Mouse (Mus musculus) stomach, postnatal 0 days (tissue): ENCODE measurements at regions not wholly inside any gene's neighbourhood (a gene's known extent, or its start where the extent isn't known, plus 50 kb on each side); places are given as distances from the start of the nearest gene placed in this dataset.

Source experiments
- ATAC-seq: fragments of 200-750 bp; cut with Nextera tagmentation; 2 replicates; pipeline ENCODE4 v1.8.0; 2017; ENCODE audit not compliant: low FRiP score, low TSS enrichment
- DNase-seq: peaks from one replicate; pipeline ENCODE4 v3.0.0-alpha.2; 2016; ENCODE audit warnings: low spot score
- H3K27ac ChIP-seq: fragments of 300-500 bp; sonication (generic); replicated peaks from 2 replicates; pipeline ENCODE4 v1.5.1; 2014; ENCODE audit warnings: mild to moderate bottlenecking, control low read depth
- H3K27me3 ChIP-seq: fragments of 300-500 bp; sonication (generic); 2 replicates; pipeline ENCODE4 v1.6.1; 2014; ENCODE audit warnings: low read length; ENCODE audit not compliant: control insufficient read depth, insufficient read depth
- H3K36me3 ChIP-seq: fragments of 300-500 bp; sonication (generic); 2 replicates; pipeline ENCODE4 v1.6.1; 2014; ENCODE audit warnings: low read length, mixed read lengths; ENCODE audit not compliant: control insufficient read depth, insufficient read depth
- H3K4me1 ChIP-seq: fragments of 300-500 bp; sonication (generic); replicated peaks from 2 replicates; pipeline ENCODE4 v1.6.1; 2014; ENCODE audit warnings: antibody characterized with exemption; ENCODE audit not compliant: control insufficient read depth, insufficient read depth
- H3K4me2 ChIP-seq: fragments of 300-500 bp; sonication (generic); replicated peaks from 2 replicates; pipeline ENCODE4 v1.6.1; 2014; ENCODE audit warnings: low read depth, mild to moderate bottlenecking, control low read depth, moderate library complexity
- H3K4me3 ChIP-seq: fragments of 300-500 bp; sonication (generic); 2 replicates; pipeline ENCODE4 v1.5.1; 2014; ENCODE audit warnings: low read depth, low read length, control low read depth
- H3K9ac ChIP-seq: fragments of 300-500 bp; sonication (generic); 2 replicates; pipeline ENCODE4 v1.6.1; 2014; ENCODE audit warnings: mild to moderate bottlenecking, low read length, control low read depth, mixed read lengths
- H3K9me3 ChIP-seq: fragments of 300-500 bp; sonication (generic); 2 replicates; pipeline ENCODE4 v1.6.1; 2016; ENCODE audit warnings: low read length; ENCODE audit not compliant: control insufficient read depth
- CTCF ChIP-seq: IDR thresholded peaks from 2 replicates; pipeline ENCODE4 v1.5.1; 2016; ENCODE audit warnings: antibody characterized with exemption, low read depth, mild to moderate bottlenecking, moderate library complexity
- EP300 ChIP-seq: optimal IDR thresholded peaks from 2 replicates; pipeline ENCODE3; 2016; ENCODE audit warnings: antibody characterized with exemption
- WGBS: fragments of 180-500 bp; shearing (Covaris S2); extraction: QIAGEN DNeasy Blood & Tissue Kit; methylation state at CpG from one replicate; pipeline ENCODE4 v1.1.7; 2014; 5-methylcytosine and 5-hydroxymethylcytosine counted together

- no peak for ATAC-seq
Observed at GRCm38 (mm10) chr10:70825451-70825850, 169.7 kb upstream of the Phyhipl start.

DNA sequence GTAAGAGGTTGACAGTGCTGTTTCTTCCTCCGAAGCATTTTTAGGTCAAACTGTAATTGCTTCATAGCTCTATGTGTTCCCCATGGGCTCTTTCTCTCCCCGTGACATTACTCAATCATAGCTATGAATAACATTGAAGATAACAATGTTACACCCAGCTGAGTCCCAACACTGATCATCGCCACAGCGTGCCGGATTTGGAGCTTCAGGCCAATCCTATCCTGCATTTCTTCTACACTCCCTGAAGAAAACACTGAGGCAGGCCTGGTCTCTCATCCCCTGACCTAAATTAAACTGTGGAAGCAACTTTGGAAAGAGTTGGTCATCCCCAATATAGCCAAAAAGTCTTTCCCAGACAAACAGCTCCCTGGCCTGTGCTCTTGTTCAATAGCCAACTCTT lies 168.7 kb upstream of the Phyhipl start:
- TF ChIP-seq EP300 (no peak), CTCF (no peak)
- Histone ChIP-seq H3K4me1 (no peaks in the 10 kb centered on the region), H3K27ac (no peak overlapping the region), H3K36me3 (no peaks in the 10 kb centered on the region), H3K9me3 (no peaks in the 10 kb centered on the region), H3K4me2 (no peak overlapping the region), H3K4me3 (no peak overlapping the region), H3K27me3 (no peaks in the 10 kb centered on the region), H3K9ac (no peak overlapping the region)
- 91% methylated on average over 5 of the region's 5 CpGs for WGBS
- ATAC-seq (no peak), DNase-seq (no peak)

More at GRCm38 (mm10) chr10:70825451-70825850, 169.7 kb upstream of the Phyhipl start:
- Histone ChIP-seq H3K9me3 (no peaks in the 10 kb centered on the region), H3K27ac (no peak overlapping the region), H3K4me3 (no peak overlapping the region), H3K4me2 (no peak overlapping the region), H3K4me1 (no peaks in the 10 kb centered on the region), H3K27me3 (no peaks in the 10 kb centered on the region), H3K36me3 (no peaks in the 10 kb centered on the region), H3K9ac (no peak overlapping the region)
- WGBS, result 83% methylated on average over 4 of the region's 4 CpGs
- no peak for DNase-seq
- TF ChIP-seq CTCF, result no peak
- no peak for TF ChIP-seq EP300

- no peaks in the 10 kb centered on the region for H3K27me3 ChIP-seq
- no peaks in the 10 kb centered on the region for H3K9me3 ChIP-seq
- no peaks in the 10 kb centered on the region for H3K36me3 ChIP-seq
- no peak overlapping the region for H3K9ac ChIP-seq
- TF ChIP-seq EP300 (no peak), CTCF (no peak)
- H3K4me3 ChIP-seq, result no peak overlapping the region
- H3K4me1 ChIP-seq, result no peaks in the 10 kb centered on the region
- no peak overlapping the region for H3K4me2 ChIP-seq
- no peak for DNase-seq
- no peak for ATAC-seq
- WGBS, result 63% methylated on average over 2 of the region's 2 CpGs
- no peak overlapping the region for H3K27ac ChIP-seq
Observed at GRCm38 (mm10) chr10:70819951-70820350, 164.2 kb upstream of the Phyhipl start.

GRCm38 (mm10) chr10:70814354-70815131 lies 158.8 kb upstream of the Phyhipl start:
- no peaks in the 10 kb centered on the region for H3K4me1 ChIP-seq
- no peak overlapping the region for H3K4me2 ChIP-seq
- ATAC-seq, result no peak
- WGBS, result 53% methylated on average over 15 of the region's 15 CpGs
- no peaks in the 10 kb centered on the region for H3K27me3 ChIP-seq
- H3K9ac ChIP-seq, result no peak overlapping the region
- no peak for TF ChIP-seq EP300
- TF ChIP-seq CTCF, result peak; percentile 77
- DNase-seq, result no peak
- no peak overlapping the region for H3K4me3 ChIP-seq
- no peaks in the 10 kb centered on the region for H3K36me3 ChIP-seq
- H3K27ac ChIP-seq, result no peak overlapping the region
- H3K9me3 ChIP-seq, result no peaks in the 10 kb centered on the region

DNA sequence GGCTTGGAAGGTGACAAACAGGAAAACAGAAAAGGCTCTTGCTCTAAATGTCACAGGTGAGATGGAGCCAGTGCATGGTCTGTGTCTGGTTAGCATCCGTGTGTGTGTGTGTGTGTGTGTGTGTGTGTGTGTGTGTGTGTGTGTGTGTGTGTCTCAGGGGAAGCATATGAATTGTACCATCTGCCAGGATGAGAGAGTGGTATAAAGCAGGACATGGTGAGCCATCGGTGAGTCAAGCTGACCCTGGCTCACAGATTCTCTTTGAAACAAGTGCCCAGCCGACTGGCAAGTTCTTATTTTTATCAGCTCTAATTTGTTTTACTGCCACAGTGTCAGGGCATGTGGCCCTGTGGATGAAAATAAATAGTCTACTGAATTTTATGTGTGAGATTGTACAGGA lies 153.6 kb upstream of the Phyhipl start:
- no peak overlapping the region for H3K9ac ChIP-seq
- TF ChIP-seq CTCF, result no peak
- no peak for TF ChIP-seq EP300
- no peak overlapping the region for H3K27ac ChIP-seq
- H3K4me3 ChIP-seq, result no peak overlapping the region
- H3K9me3 ChIP-seq, result no peaks in the 10 kb centered on the region
- no peak overlapping the region for H3K4me2 ChIP-seq
- no peak for ATAC-seq
- H3K4me1 ChIP-seq, result no peaks in the 10 kb centered on the region
- DNase-seq, result no peak
- H3K27me3 ChIP-seq, result no peaks in the 10 kb centered on the region
- 66% methylated on average over 3 of the region's 3 CpGs for WGBS
- no peaks in the 10 kb centered on the region for H3K36me3 ChIP-seq

DNA sequence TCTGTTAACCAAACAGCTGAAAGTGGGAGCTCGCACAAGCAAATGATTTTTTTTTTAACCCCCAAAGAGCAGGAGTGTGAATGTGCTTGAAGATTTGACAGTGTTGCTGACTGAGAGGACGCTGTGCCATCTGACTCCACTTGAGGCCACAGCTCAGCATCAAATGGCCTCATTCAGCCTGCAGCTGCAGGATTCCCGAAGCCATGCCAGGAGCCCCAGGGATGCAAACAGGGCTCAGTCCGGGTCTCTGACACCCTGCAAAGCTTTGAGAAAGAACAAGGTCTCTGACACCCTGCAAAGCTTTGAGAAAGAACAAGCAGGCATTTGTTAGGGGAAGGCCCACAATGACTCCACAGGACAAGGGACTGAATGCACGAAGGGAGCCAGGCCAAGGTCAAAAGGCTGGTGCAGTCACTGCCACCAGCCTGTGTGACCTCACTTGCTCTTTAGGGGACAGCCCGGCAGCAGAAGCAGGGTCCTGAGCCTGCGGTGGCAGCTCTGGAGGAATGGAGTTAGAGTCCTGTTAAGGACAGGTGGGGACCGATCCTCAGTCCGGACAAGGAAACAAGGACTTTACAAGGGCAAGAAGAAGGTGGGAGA lies 151.1 kb upstream of the Phyhipl start:
- no peak for ATAC-seq
- TF ChIP-seq CTCF, result no peak
- no peak for TF ChIP-seq EP300
- DNase-seq, result no peak
- WGBS, result 54% methylated on average over 9 of the region's 9 CpGs
- H3K36me3 ChIP-seq, result no peaks in the 10 kb centered on the region
- H3K27ac ChIP-seq, result no peak overlapping the region
- no peak overlapping the region for H3K4me2 ChIP-seq
- no peaks in the 10 kb centered on the region for H3K9me3 ChIP-seq
- H3K4me3 ChIP-seq, result no peak overlapping the region
- no peak overlapping the region for H3K9ac ChIP-seq
- H3K27me3 ChIP-seq, result no peaks in the 10 kb centered on the region
- H3K4me1 ChIP-seq, result no peaks in the 10 kb centered on the region
